Mouse (Mus musculus) heart, embryonic 13.5 days (tissue): ENCODE results near the gene Fam187a. TPM values are rescaled to one million over a fixed set of nuclear protein-coding genes. Genes with fewer than 3 reads are reported as not detected.

Experiments used
- ATAC-seq: fragments of 200-750 bp; cut with Nextera tagmentation; 2 replicates; pipeline ENCODE4 v1.8.0; 2017; ENCODE audit warnings: moderate TSS enrichment; ENCODE audit not compliant: insufficient number of reproducible peaks, low FRiP score, low TSS enrichment; ENCODE audit errors: extremely low read depth
- H3K27ac ChIP-seq: fragments of 300-500 bp; sonication (generic); replicated peaks from 2 replicates; pipeline ENCODE4 v1.5.1; 2015; ENCODE audit warnings: moderate library complexity, mild to moderate bottlenecking, inconsistent platforms
- H3K27me3 ChIP-seq: fragments of 300-500 bp; sonication (generic); replicated peaks from 2 replicates; pipeline ENCODE4 v1.6.1; 2015; ENCODE audit warnings: mild to moderate bottlenecking, inconsistent platforms
- H3K36me3 ChIP-seq: fragments of 300-500 bp; sonication (generic); 2 replicates; pipeline ENCODE4 v1.6.1; 2015; ENCODE audit warnings: mild to moderate bottlenecking, inconsistent platforms
- H3K4me1 ChIP-seq: fragments of 300-500 bp; sonication (generic); 2 replicates; pipeline ENCODE4 v1.6.1; 2015; ENCODE audit warnings: inconsistent platforms
- H3K4me2 ChIP-seq: fragments of 300-500 bp; sonication (generic); 2 replicates; pipeline ENCODE4 v1.6.1; 2015; ENCODE audit warnings: inconsistent platforms, mild to moderate bottlenecking, moderate library complexity
- H3K4me3 ChIP-seq: fragments of 300-500 bp; sonication (generic); 2 replicates; pipeline ENCODE4 v1.5.1; 2015; ENCODE audit warnings: moderate library complexity, mild to moderate bottlenecking, inconsistent platforms
- H3K9ac ChIP-seq: fragments of 300-500 bp; sonication (generic); 2 replicates; pipeline ENCODE4 v1.6.1; 2015; ENCODE audit warnings: inconsistent platforms, mild to moderate bottlenecking, moderate library complexity
- H3K9me3 ChIP-seq: fragments of 300-500 bp; sonication (generic); 2 replicates; pipeline ENCODE4 v1.6.1; 2016; ENCODE audit warnings: inconsistent platforms
- WGBS: fragments of 180-500 bp; shearing (Covaris S2); methylation state at CpG from one replicate; pipeline ENCODE4 v1.1.7; 2015; ENCODE audit warnings: mixed read lengths; 5-methylcytosine and 5-hydroxymethylcytosine counted together
- polyA plus RNA-seq: library from polyadenylated mRNA; unstranded; fragments of >200 nt; fragmentation: Nextera tagmentation; extraction: Ambion mirVana; gene quantifications from 2 replicates; pipeline ENCODE4 v1.2.1, GENCODE M21; 2015

The Fam187a gene
- polyA plus RNA-seq, 1 experiment from 2014 or later = not detected

DNA sequence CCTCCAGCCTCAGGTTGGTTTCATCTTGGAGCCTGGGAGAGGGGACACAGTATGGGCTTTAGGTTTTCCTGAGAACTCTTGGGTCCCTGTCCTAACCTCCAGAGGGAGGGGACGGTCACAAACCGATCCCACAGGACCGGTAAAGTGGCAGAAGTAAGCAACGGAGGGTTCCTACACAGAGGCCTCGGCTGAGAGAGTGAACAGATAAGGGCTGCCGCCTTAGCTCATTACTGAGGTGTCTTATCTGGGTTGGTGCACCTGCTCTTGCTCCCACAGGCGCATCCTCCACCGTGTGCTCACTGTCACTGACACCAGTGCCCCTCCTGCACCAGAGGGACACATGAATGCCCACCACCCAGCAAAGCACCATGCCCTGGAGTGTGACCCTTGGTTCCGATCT is 10.8 kb downstream of the Fam187a start:
- 43% methylated on average over 9 of the region's 9 CpGs for WGBS
- Histone ChIP-seq H3K9ac (no peak overlapping the region), H3K4me3 (no peak overlapping the region), H3K4me2 (no peak overlapping the region), H3K4me1 (peaks cover 15% of the 10 kb centered on the region; the same call in 1 of the 2 replicates), H3K27me3 (peaks cover 82% of the 10 kb centered on the region), H3K36me3 (no peaks in the 10 kb centered on the region), H3K9me3 (no peaks in the 10 kb centered on the region), H3K27ac (no peak overlapping the region)
- ATAC-seq = no peak; the same call in 1 of the 2 replicates

DNA sequence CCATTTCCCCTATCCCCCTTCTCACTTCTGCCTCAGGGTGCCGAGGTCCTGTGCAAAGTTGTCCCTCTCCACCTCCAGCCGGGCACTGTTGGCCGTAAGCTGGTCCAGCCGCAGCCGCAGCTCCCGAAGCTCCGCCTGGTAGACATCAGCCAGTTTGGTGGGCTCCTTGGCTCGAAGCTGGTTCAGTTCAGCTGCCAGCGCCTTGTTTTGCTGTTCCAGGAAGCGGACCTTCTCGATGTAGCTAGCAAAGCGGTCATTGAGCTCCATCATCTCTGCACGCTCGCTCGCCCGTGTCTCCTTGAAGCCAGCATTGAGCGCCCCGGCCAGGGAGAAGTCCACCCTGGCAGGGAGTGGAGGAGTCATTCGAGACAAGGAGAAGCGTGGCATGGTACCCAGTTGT is 11.7 kb downstream of the Fam187a start:
- no peaks in the 10 kb centered on the region for H3K36me3 ChIP-seq
- H3K9ac ChIP-seq = no peak overlapping the region
- peaks cover 80% of the 10 kb centered on the region for H3K27me3 ChIP-seq
- H3K4me3 ChIP-seq = no peak overlapping the region
- no peak overlapping the region for H3K4me2 ChIP-seq
- H3K4me1 ChIP-seq = peaks cover 19% of the 10 kb centered on the region
- no peaks in the 10 kb centered on the region for H3K9me3 ChIP-seq
- H3K27ac ChIP-seq = no peak overlapping the region
- ATAC-seq = no peak
- WGBS = 67% methylated on average over 20 of the region's 20 CpGs

DNA sequence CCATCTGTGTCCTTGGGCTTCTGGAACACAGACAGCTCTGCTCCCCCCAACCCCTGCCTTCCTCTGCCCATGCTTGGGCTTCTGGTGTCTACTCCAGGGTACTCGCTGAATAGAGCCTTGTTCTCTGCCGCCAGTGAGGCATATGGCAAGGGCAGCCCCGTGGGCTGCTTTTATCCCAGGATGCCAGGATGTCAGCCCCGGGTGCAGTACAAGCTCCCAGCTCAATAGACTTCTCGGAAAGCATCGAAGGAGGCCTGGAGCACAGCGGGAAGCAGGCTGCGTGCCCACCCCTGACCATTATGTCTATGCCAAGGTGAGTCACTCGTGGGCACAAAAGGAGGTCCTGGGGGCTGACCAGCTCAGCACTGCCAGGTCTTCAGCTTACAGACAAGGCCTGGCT is 13.4 kb downstream of the Fam187a start:
- Histone ChIP-seq H3K4me1 (peaks cover 11% of the 10 kb centered on the region), H3K27me3 (peaks cover 71% of the 10 kb centered on the region), H3K9me3 (no peaks in the 10 kb centered on the region), H3K4me3 (no peak overlapping the region), H3K36me3 (no peaks in the 10 kb centered on the region), H3K4me2 (no peak overlapping the region), H3K27ac (no peak overlapping the region), H3K9ac (0 out of 2 replicates have a peak overlapping the region, but pooled peaks have one; percentile 37)
- no peak for ATAC-seq
- WGBS = 80% methylated on average over 9 of the region's 9 CpGs

DNA sequence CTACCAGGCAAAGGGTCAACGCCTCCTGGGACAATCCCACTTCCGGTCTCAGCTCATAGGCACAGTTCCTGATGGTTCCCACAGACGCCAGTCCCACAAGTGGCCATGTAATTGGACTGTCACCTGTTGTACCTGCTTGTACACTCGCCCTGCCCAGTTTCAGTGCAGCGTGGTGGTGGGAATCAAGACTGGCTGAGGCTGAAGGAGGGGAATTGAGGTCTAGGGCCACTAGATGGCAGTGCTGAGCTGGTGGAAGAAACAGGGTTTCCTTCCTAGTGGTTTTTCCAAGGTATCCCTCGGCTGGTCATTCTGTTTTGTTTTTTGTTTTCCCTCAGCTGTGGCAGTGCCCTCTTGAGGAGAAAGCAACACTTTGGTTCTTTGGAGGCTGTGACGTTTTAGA is 15.8 kb downstream of the Fam187a start, which contains the start of gene Gfap:
Gene Gfap (minus strand): TSS at position 150 of the 400 bp plus-strand sequence.
- Histone ChIP-seq H3K36me3 (peaks cover 7% of the 10 kb centered on the region), H3K4me2 (no peak within 1 kb of the TSS), H3K27me3 (peaks cover 47% of the 10 kb centered on the region), H3K4me1 (peaks cover 13% of the 10 kb centered on the region), H3K9ac (no peak within 1 kb of the TSS), H3K27ac (no peak within 1 kb of the TSS), H3K9me3 (no peaks in the 10 kb centered on the region), H3K4me3 (no peak within 1 kb of the TSS)
- ATAC-seq = no peak
- 15% methylated on average over 7 of the region's 7 CpGs for WGBS

DNA sequence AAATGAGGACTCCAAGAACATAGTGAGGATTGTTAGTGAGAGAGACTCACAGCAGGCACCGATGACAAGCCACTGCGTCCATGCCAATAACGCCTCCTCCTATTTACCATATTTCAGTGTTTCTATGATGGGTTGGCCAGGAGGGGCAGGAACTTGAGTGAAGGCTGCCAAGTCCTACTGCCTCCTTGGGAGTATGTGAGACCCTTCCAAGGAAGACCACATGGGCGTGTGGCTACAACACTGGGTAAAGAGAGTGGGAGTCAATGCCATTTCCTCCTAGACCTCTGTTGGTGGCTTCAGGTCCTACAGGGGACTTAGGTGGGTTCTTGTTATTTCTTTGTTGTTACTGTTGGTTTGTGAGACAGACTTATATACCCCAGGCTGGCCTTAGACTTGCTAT is 16.2 kb downstream of the Fam187a start:
- 50% methylated on average over 4 of the region's 4 CpGs for WGBS

DNA sequence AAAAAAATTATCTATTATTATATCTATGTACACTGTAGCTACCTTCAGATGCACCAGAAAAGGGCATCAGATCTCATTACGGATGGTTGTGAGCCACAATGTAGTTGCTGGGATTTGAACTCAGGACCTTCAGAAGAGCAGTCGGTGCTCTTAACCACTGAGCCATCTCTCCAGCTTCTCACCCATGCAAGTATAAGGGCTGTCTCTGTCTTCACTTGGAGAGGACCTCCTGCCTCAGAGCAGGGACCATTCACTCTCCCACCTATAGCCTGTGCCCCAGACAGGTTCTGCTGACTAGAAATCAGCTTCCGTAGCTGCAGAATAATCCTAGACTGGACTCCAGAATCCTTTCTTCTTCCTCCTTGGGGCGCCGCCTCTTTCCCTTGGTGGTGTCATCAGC is 17.1 kb downstream of the Fam187a start:
- H3K4me3 ChIP-seq = no peak overlapping the region
- WGBS = 84% methylated on average over 5 of the region's 5 CpGs
- no peak for ATAC-seq
- no peak overlapping the region for H3K9ac ChIP-seq
- no peak overlapping the region for H3K4me2 ChIP-seq
- H3K4me1 ChIP-seq = peaks cover 13% of the 10 kb centered on the region
- H3K27me3 ChIP-seq = peaks cover 34% of the 10 kb centered on the region
- no peak overlapping the region for H3K27ac ChIP-seq
- H3K9me3 ChIP-seq = no peaks in the 10 kb centered on the region
- H3K36me3 ChIP-seq = peaks cover 20% of the 10 kb centered on the region

More for the DNA sequence above, 16.2 kb downstream of the Fam187a start:
- Histone ChIP-seq H3K27ac (no peak overlapping the region), H3K27me3 (peaks cover 43% of the 10 kb centered on the region), H3K9me3 (no peaks in the 10 kb centered on the region), H3K4me2 (no peak overlapping the region), H3K9ac (no peak overlapping the region), H3K36me3 (peaks cover 11% of the 10 kb centered on the region), H3K4me3 (no peak overlapping the region), H3K4me1 (peaks cover 13% of the 10 kb centered on the region)
- no peak for ATAC-seq

DNA sequence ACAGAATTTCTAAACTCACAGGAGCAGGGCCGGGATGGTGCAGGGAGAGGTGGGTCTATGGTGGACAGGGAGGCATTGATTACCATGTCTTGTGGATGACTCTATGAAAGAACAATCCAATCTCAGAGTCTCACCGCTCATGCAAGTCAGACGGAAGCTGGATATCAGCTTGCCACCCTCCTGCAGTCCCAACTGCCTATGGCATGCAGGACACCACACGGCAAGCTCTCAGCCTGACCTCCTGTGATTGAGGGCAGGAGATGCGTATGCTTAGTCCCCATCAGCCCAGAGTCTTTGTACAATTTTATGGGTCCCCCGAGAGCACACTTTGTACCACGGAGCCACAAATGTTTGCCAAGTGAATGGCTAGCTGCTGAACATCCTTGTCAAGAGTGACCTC is 18.7 kb downstream of the Fam187a start:
- 77% methylated on average over 7 of the region's 7 CpGs for WGBS
- Histone ChIP-seq H3K9ac (no peak overlapping the region), H3K36me3 (peaks cover 36% of the 10 kb centered on the region), H3K27me3 (peaks cover 19% of the 10 kb centered on the region), H3K9me3 (no peaks in the 10 kb centered on the region), H3K27ac (no peak overlapping the region), H3K4me1 (peaks cover 9% of the 10 kb centered on the region; the same call in 1 of the 2 replicates), H3K4me2 (no peak overlapping the region), H3K4me3 (no peak overlapping the region)
- ATAC-seq = no peak

DNA sequence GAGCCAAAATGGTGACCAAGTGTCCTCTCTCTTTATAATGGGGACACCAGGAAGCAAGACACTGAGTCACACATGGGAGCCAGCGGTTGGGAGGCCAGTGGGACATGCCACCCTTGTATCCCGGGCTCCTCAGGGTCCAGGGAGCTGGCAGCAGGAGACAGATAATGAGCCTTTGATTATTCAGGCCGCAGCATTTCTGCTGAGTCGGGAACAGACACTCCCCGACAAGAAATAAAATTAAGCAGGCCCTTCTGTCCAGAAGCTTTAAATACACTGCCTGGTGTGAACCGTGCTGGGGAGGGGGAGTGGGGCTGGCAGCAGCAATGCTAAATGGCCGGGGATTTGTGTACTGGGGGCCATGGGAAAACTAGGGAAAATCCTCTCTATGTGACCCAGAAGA is 26.4 kb downstream of the Fam187a start:
- H3K4me3 ChIP-seq = no peak overlapping the region
- H3K27me3 ChIP-seq = no peaks in the 10 kb centered on the region
- no peaks in the 10 kb centered on the region for H3K4me1 ChIP-seq
- H3K4me2 ChIP-seq = no peak overlapping the region
- 77% methylated on average over 7 of the region's 7 CpGs for WGBS
- H3K36me3 ChIP-seq = peaks cover 98% of the 10 kb centered on the region
- H3K9me3 ChIP-seq = no peaks in the 10 kb centered on the region
- H3K27ac ChIP-seq = no peak overlapping the region
- no peak for ATAC-seq
- H3K9ac ChIP-seq = no peak overlapping the region

DNA sequence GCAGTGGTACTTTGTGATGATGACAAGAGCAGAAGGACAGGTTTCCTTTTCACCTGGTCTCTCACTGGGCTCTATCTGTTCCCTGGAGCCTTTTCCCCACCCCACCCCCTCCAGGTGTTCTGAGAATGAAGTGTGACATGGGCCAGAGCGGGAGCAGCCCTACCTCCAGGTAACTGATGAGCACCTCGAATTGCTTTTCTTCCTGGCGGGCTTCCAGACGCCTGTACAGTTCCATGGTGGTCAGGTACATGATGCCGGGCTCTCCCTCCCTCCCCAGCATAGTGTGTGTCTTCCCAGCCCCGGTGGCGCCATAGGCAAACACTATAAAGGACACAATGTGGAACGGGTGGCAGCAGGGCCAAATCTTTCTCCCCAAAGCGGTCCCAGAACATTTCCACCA is 30.4 kb downstream of the Fam187a start:
- Histone ChIP-seq H3K27ac (no peak overlapping the region), H3K9ac (no peak overlapping the region), H3K4me1 (no peaks in the 10 kb centered on the region), H3K4me2 (no peak overlapping the region), H3K4me3 (no peak overlapping the region), H3K36me3 (peaks cover 61% of the 10 kb centered on the region), H3K9me3 (no peaks in the 10 kb centered on the region), H3K27me3 (no peaks in the 10 kb centered on the region)
- no peak for ATAC-seq
- WGBS = 83% methylated on average over 9 of the region's 9 CpGs

DNA sequence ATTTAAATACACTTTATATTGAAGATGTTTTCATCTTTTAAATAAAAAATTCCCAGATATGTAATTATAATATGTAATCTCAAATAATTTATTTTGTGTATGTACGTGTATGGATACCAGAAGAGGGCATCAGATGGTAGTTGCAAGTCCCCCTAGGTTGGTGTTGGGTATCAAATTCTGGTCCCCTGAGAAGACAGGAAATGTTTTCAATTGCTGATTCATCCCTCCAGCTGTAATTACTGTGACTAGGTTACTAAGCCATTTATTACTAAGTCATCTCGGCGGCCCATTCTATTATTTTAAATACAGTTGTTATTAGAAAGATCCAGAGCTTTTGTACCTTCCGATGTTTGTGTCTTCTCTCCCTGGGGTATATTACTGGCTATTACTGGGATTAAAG is 33.1 kb downstream of the Fam187a start:
- Histone ChIP-seq H3K27me3 (no peaks in the 10 kb centered on the region), H3K36me3 (peaks cover 48% of the 10 kb centered on the region), H3K4me3 (no peak overlapping the region), H3K9me3 (no peaks in the 10 kb centered on the region), H3K9ac (no peak overlapping the region), H3K27ac (no peak overlapping the region), H3K4me2 (no peak overlapping the region), H3K4me1 (peaks cover 20% of the 10 kb centered on the region)
- no peak for ATAC-seq
- WGBS = 94% methylated on average over 4 of the region's 4 CpGs

DNA sequence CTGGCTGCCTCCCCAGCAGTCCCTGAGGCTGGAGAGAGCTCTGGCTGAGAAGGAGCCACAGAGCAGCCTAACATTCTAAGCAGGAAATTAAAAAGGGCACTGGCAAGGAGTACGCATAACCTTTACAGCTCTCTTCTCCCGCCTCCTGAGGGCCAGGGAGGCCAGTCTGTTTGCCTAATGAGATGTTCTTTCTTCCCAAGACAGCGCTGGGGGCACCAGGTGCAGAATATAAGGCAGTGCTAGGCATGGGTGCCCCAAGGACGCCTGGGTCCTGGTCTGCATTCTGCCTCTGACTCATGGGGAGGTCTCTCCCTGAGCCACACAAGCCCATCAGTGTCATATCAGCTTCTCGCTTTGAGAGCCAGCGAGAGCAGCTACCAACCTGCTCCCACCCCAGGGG is 36.5 kb downstream of the Fam187a start:
- Histone ChIP-seq H3K4me3 (no peak overlapping the region), H3K27ac (no peak overlapping the region), H3K27me3 (no peaks in the 10 kb centered on the region), H3K9ac (peak overlapping the region; percentile 45; the same call in 1 of the 2 replicates), H3K9me3 (no peaks in the 10 kb centered on the region), H3K4me2 (no peak overlapping the region), H3K4me1 (peaks cover 33% of the 10 kb centered on the region), H3K36me3 (peaks cover 15% of the 10 kb centered on the region; the same call in 1 of the 2 replicates)
- 79% methylated on average over 6 of the region's 6 CpGs for WGBS
- ATAC-seq = no peak

DNA sequence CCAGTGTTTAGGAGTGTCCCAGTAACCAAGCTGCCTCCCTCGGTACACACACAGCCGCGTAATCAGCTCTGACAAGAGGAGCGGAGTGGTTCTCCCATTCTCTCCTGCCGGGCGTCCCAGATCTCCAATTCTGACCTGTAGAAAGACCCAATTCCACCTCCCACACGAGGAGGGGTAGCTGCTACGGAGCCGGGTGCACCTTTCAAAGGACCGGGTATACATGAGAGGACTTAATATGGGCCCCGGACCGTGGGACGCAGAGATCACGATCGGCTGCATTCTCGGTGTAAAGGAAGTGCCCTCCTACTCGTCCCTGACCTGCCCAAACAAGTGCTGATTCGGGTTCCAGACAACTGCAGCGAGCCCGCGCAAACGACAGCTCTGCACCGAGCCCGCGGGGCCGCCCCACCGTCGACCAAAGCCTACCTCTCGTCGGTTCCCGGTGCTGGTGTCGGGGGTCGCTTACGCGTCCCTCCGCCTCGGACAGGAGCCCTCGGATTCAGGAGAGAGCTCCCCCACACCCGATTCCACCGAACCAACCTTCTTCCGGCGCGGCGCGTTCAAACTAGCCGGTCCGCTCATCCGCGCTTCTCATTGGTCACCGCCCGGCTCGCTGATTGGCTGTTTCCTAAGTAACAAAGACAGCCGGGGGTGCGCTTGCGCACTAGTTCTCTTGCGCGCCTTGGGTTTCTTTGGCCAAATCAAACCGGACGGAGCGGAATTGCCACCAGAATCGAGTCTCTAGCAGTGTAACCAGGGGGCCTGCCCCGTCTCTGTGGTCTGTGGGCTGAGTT is 39.8 kb downstream of the Fam187a start, which contains the start of gene Kif18b:
Gene Kif18b (minus strand): TSS at position 568 of the 794 bp plus-strand sequence.
- H3K9me3 ChIP-seq = no peaks in the 10 kb centered on the region
- H3K36me3 ChIP-seq = peaks cover 12% of the 10 kb centered on the region; the same call in 1 of the 2 replicates
- peaks cover 33% of the 10 kb centered on the region for H3K4me1 ChIP-seq
- under 1% methylated on average over 62 of the region's 62 CpGs for WGBS
- H3K27me3 ChIP-seq = 0 out of 2 replicates have a peak, but pooled peaks cover 4% of the 10 kb centered on the region
- peak within 1 kb of the TSS; percentile 87 for H3K9ac ChIP-seq
- peak; percentile 63; the same call in 1 of the 2 replicates for ATAC-seq
- peak within 1 kb of the TSS; percentile 85 for H3K4me3 ChIP-seq
- peak within 1 kb of the TSS; percentile 92 for H3K27ac ChIP-seq
- H3K4me2 ChIP-seq = peak within 1 kb of the TSS; percentile 88
